Mouse (Mus musculus): ENCODE data around the gene Pyroxd1.
"Not testable (repeated sequence)": the region's sequence is repeated elsewhere in the genome, so short reads cannot be mapped to it uniquely, and the experiment has no call there.

The Pyroxd1 gene

DNA sequence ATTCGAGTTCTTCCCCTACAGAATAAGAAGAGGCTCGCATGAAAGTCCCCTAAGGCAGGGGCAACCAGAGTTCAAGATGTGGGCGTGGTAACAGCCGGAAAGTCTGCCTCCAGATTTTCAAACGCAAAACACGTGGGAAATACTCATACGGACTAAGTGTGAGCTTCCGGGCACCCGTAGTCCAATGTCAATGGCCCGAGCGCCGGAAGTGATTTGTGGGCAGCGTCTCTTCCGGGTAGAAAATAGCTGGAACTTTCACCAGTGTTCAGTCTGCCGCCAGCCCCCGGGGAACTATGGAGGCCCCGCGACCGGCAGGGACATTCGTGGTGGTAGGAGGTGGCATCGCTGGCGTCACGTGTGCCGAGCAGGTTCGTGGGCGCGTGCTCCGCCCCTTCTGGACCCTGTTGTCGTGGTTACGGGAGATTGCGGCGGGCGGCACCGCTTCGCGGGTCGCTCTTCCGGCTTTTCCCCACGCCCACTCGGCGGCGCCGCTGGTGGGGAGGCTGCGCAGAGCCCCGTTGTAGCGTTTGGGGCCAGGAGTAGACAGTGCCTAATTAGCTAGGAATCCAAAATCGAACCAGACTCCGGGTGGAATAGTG, at the start of gene Pyroxd1:
Gene Pyroxd1, plus strand, starts transcription at position 215 of the 599 bp plus-strand sequence.
- peak; percentile 76 to 88 for DNase-seq (ENCODE audit: low spot score in 2 of 2)

DNA sequence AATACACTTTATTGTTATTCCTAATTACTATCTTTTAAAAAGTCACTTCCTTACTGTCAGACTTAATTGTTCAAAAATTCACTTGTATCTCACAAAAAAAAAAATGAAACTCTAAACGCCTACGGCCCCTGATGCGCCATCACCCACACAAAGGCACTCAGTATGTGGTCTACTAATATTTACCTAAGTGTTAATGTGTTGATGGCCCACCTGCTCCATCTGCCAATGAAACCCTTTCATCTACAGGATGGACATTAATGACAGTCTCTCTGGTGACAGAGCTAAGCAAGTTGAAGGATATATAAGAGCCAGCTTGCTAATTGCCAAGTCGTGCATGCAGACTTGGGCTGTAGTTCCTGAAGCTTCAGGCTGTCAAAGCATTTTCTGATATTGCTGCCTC, 47.4 kb upstream of the Pyroxd1 start, which contains the start of gene Iapp:
Gene Iapp, plus strand, starts transcription at position 326 of the 400 bp plus-strand sequence.
- DNase-seq (ENCODE audit: low spot score in 2 of 2): no peak

DNA sequence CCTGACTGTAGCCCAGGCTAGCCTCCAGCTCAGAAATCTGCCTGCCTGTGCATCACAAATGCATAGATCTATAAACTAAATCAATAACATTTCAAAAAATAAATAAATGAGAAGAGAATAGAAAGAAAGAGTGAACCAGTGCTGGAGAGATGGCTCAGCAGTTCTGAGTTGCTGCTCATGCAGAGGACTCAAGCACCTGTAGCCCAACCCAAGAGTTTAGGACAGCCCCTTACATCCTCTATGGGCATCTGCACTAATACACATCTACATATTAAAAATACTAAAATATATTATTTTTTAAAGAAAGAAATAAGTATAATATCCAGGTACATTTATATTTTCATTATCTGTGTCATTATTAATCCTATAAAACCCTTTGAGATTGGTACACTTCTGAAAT, 40.4 kb upstream of the Pyroxd1 start:
- DNase-seq (ENCODE audit: low spot score in 2 of 2): no peak

DNA sequence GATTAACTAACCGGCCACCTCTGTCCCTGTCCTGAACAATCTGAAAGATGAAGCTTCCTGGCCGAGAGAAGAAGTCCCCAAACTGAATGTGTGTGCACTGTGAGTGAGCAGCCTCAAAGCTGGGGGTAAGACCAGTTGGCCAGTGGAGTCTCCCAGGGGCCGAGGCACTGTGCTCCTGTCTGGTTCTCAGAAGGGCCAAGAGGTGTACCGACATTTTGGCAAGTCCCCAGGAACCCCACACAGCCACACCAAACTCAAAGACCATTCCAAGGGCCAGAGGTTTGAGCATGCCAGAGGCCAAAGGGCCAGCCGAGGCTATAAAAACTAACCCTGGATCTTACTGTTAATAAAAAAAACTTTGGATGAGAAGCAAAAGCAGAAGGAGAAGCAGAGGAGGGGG, 31.2 kb upstream of the Pyroxd1 start:
- no peak for DNase-seq (ENCODE audit: low spot score in 2 of 2)

DNA sequence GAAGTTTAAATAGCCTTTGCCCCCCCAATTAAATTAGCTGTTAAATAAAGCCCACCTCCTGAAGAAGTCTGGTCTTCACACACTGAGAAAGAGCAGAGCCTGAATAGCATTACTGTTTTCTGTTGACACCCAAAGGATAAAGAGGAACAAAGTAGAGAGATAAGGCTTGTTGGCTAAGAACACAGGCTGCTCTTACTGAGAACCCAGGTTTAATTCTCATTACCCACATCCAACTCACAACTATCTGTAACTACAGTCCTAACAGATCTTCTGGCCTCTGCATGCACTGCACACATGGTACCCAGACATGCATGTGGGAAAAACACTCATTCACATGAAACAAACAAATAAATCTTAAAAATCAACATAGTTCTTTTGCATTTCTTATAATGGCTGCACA, 28.3 kb upstream of the Pyroxd1 start:
- no peak for DNase-seq (ENCODE audit: low spot score in 2 of 2)

DNA sequence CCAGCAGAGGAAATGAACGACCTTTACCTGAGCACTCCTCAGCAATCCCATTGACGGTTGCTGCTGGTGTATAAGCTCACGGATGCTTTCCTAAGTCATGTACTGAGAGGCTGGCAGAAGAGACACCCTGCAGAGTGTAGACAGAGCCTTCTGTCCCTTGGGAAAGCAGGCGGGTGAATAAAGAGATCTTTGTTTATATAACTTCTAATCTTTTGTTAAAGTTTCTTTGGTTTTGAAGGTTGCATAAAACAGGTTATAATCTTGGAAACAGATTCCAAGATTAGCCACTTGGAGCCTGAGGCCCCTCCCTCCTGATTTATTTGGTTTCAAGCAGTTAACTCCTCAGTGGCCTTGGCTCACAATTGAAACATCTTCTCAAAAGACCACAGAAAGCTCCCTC, 22.6 kb upstream of the Pyroxd1 start, which contains the start of gene Slco1a5:
Gene Slco1a5, minus strand, starts transcription at position 101 of the 400 bp plus-strand sequence.
- DNase-seq (ENCODE audit: low spot score in 2 of 2): no peak

DNA sequence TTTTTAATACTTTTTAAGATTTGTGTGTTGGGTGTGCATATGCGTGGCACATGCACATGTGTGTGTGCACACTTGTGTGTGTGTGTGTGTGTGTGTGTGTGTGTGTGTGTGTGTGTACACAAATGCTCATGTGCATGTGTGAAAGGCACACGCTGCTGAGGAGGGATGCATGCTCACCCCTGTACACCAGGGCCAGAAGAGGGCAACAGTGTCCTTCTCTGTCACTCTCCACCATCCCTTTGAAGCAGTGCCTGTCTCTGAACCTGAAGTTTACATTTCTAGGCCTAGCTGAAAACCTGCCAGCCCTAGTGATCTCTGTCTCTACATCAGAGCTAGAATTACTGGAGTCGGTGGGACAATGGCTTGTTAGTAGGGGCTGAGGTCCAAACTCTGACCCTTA, 18.9 kb upstream of the Pyroxd1 start:
- DNase-seq (ENCODE audit: low spot score in 2 of 2): no peak

DNA sequence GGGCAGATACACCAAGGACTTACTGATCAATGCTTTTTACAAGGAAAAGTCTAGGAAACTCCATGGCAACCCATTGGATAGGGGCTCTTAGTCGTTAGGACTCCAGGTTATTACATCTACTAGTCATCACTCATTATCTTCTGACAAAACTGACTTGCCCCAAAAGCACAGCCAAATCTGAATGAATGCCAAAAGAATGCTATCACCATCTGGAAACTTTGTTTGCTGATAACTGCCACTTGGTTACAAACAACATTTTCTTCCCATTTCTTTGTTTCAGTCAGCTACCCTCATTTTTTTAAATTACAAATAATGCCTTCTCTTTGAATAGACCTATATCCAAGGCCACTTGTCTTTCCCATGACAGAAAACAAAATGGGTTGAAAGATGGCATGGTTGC, 16.3 kb upstream of the Pyroxd1 start:
- DNase-seq (ENCODE audit: low spot score in 2 of 2): no peak

DNA sequence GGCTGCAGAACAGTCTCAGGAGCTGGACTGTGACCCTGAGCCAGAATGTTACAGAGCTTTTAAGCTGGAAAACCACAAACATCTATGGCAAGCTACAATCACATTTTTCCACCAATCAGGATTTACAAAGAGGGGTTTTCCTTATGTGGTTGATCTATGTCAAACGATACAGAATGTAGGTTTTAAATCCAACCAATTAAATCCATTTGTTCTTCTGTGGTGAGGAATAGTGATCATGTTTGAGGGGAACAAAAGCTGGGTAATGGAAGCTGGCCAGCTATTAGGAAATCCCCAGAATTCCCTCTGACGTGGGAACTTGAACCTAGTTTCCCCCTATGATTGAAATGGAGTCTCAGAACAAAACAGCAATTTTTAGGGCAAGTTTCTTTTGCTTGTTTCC, 6.5 kb upstream of the Pyroxd1 start:
- no peak for DNase-seq (ENCODE audit: low spot score in 2 of 2)

DNA sequence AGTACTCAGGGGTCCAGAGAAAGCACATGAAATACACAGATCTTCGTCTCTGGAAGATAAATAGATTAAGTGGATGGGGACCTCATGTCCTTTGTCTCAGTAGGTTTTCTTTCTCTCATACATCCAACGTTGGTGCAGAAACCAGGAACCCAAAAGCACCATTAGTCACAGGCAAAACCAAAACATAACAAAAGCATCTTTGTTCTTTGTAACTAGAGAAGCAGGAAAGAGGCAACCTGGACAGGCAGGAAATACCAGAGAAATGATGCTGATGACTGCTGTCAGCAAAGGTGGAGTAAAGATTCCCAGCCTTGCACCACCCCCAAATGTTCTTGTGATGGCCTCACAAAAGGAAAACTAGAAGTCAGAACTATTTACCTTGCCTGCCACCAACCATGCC, 5.9 kb upstream of the Pyroxd1 start:
- DNase-seq (ENCODE audit: low spot score in 2 of 2): no peak

DNA sequence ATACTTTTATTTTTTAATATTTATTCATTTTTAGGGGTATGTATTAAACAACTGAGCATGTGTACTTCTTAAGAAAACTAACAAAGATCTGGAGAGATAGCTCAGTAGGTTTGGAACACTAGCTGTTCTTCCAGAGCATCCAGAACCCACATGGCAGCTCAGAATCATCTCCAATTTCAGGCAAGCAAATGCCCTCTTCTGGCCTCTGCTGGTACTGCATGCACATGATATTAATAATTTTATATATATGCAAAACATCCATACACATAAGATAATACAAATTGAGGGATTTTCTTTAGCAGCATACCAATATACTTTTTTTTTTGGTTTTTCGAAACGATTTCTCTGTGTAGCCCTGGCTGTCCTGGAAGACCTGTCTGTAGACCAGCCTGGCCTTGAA, 1.9 kb upstream of the Pyroxd1 start:
- peak in 1 of 2 experiments; percentile 39 for DNase-seq (ENCODE audit: low spot score in 2 of 2)

DNA sequence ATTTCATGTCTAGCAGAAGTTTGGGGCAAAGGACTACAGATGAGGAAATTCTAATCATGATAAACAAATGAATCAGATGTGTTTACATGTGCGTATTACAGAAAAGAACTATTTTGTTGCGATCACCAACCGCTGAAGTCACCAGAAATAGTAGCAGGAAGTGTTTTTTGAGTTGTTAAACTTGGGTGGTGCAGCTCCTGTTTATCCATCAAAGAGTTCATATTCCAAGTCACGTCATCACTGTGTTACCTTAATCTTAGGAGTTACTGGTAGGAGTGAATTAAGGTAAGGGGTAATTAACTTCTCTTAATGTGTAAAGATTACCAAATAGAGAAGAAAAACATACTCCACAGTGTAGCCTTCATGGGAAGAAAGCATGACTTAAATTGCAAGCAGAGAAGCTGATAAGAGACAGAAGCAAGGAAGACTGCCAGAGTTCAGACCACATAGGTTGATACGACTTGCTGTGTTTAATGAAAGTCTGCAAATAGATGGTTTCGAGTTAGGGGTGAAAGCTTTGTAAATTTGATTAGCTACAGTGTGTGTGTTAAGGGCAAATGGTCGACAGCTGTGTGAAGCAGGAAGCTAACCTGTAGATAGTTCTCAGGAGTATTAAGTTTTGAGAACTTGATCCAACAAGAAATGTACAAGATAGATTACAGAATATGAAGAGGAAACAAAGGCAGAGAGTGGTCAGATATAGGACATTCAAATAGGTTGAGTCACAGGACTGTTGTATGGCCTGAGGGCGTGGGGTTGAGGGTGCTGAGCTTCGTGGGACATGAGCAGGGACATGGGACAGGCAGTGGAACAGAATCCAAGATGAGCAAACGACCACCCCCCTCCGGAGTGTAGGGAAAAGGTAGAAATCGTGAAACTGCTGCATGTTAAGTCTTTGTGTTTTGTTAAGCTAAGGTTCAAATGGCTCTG, 992 bp downstream of the Pyroxd1 start:
- DNase-seq (ENCODE audit: low spot score in 2 of 2): no peak

DNA sequence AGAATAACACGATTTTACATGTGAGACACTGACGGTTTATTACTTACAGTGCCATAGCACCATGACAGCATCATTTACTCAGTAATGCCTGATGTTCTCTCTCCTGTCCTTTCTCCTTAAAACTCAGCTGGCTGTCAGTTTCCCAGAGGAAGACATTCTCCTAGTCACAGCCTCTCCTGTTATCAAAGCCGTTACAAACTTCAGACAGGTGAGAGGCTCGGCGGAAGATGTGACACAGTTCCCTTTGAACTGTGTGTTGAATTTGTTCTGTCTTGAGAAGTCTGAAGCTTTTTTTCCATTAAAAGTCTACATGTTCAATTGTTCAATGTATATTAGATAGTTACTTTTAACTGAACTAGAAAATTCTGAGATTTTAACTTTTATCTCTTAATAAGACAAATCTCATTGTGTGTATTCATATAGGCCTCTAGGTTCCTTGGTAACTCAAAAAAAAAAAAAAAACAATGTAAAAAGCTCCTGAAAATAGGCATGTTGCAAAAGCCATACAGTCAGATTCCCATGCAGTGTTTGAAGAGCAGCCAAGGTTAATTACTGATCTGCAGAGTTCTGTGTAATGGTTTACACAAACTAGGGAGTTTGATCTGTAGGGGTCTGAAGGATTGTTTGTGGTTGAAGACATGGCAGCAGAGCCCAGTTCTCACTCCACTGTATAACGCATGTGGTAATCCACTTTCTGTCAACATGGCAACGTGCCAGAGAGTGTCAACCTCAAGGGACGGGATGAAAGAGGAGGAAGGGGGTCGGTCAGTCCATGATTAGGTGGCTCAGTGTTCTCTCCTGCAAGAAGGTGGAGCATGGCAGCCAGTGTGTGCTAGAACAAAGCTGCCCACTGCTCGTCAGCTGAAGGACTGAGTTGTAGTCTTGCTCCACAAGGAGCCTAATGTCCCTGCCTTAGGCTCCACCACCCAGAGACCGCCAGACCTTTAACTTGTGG, 2.3 kb downstream of the Pyroxd1 start:
- DNase-seq (ENCODE audit: low spot score in 2 of 2): no peak

DNA sequence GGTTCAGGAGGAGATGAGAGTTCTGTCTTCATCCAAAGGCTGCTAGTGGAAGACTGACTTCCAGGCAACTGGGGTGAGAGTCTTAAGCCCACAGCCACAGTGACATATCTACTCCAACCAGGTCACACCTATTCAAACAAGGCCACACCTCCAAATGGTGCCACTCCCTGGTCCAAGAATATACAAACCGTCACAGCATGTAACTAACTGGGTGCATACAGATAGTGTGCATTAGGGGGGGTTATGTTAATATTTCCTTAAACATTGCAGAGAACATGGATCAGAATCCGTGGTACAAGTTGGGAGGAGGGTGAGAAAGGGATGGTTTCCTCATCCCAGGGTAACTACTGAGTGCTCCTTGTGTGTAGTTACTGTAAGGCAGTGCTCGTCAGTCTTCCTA, 6.6 kb downstream of the Pyroxd1 start:
- DNase-seq (ENCODE audit: low spot score in 2 of 2): not testable (repeated sequence)

DNA sequence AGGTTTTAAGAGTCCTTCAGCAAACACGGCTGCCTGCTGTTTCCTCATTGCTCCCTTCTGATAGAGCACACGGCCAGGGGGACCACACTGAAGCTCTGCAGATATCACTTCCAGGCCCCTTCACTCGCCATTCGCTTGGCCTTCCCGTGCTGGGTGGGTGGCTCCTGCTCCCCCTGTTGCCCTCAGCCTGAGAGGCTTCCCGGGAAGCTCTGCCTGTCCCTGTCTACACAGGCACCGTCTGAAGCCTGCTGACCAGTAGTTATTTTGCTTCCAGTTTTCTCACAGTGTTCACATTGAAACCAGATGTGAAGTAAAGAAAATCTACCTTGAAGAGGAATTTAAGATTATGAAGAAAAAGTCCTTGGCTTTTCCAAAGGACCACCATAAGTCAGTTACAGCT, 11.7 kb downstream of the Pyroxd1 start:
- DNase-seq (ENCODE audit: low spot score in 2 of 2): no peak

DNA sequence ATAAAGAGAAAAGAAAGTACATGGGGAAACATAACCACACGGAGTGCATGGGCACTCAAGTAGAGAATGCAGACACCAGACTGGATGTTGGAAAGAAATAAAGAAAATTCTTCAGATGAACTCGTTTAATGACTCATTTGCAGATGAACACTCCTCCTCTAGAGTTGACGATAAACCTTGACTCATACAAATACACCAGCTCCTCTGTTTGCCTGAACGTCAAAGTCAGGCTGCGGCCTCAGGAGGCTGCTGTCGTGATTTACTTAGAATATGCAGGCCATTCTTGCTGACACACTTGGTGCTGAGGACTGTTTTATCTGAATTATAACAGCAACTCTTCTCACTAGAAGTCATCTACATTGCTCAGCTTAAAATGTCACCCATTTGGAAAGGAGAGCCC, 16.6 kb downstream of the Pyroxd1 start:
- DNase-seq (ENCODE audit: low spot score in 2 of 2): no peak

DNA sequence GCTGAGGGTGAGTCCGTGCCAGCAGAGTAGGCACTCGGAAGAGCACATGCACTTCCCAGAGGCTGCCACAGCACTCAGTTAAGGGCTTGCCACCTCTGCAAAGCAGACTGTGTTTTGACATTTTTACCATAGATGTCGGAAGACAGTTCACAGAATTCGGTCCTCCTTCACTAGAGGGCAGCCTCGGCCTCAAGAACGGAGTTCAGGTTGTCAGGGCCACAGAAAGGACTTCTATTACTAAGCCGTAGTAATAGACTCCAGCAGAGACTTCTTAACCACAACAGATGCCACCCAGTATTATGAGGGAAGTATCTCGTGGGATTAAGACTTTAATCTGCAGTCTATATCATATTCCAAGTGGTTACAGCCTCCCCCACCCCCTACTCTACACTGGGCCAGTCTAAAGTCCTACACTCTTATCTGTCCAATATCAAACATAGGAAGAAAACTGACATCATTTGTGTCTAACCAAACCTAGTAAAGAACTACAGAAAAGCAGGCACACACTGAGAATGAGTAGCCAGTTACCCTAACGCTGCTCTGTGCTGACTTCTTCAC, 17.6 kb downstream of the Pyroxd1 start:
- no peak for DNase-seq (ENCODE audit: low spot score in 2 of 2)

DNA sequence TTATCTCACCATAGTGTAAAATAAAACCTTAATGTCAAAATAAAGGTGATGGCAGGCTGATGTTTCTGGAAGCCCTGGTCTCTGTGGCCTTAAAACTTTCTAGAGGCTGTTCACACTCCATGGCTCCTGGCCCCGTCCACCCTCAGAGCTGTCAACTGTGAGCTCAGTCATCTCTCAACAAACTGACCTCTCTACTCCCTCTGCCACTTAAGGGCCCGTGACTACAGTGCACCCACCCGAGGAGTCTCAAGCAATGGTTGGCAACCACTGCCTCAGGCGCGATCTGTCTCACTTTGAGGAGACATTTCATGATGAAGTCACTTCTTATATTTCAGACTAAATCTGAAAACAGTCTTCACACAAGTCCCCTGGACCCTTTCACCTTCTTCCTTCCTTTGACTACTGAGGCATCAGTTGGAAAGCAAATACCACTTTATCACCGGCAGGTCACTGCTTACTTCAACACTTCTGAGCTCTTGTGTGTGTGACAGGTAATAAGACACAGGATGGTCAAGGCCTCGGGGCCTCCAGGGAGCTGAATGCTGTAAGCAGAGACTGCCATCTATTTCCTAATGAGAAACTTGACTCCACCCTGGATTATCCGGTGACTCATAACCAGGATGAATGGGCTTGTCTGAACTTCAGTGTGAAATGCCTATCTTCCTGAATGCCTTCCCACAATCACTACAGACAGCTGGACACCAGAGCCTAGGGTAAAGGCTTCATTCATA, 20.5 kb downstream of the Pyroxd1 start:
- DNase-seq (ENCODE audit: low spot score in 2 of 2): no peak

DNA sequence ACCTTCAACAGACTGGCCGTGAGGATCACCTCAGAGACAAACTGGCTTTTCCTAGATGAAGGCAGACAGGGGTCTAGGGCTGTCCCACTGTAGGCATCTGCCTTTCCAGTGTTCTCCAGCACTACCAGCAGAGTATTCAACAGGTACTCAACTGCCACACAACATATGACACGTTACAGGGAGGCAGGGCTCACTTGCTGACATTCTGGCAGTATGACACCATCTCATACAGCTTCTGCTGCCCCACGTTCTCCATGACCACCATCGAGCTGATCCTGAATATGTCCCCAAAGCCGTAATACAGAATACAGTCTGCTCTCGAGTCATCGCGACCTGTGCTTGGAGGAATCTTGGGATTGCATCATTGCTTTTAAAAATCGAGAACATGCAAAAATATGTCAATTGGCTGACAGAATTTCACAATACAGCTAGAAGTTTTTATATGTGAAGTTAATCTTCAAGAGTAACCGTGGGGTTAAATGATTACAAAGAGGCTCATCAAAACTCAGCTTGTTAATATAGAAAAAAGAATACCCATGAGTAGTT, 21.1 kb downstream of the Pyroxd1 start:
- DNase-seq (ENCODE audit: low spot score in 2 of 2): no peak

DNA sequence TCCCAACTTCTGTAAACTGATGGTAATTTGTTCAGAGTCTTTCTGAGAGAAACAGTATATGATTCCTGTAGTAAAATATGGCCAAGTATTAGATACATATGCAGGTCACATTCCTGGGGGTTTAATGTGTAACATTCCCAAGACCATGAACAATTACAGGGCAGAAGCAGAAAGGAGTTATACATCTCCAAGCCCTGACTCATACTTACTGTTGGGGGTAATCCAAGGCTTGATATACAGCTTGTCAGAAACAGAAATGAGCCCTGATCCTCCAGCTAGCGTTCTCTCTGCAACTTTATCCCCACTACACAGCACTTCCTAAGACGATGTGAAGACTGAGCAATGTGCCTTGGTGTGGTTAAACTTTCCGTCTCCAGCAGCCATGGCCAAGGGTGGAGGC, 22.1 kb downstream of the Pyroxd1 start:
- DNase-seq (ENCODE audit: low spot score in 2 of 2): no peak

DNA sequence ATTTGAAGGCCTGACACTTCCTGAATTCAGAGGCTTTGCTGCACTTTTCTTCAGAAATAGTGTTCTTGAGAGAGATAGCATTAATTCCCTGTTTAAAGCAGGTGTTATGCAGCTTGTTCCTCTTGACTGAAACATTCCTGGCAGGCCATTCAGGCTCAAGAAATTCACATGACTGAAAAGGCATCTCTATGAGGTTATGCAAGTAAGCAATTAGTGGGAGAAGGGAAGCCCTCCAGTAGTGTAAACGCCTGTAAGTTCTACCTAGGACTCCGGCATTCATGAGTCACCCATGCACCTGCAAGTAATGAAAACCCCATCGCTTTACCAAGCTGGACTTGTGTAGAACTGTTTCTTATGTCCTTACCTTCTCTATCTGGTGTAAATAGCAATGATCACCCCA, 24.1 kb downstream of the Pyroxd1 start:
- no peak for DNase-seq (ENCODE audit: low spot score in 2 of 2)
